8 mouse cellular contexts compared by ENCODE assay signal in genomic region chr12:3805852-3806251, GRCm38 (mm10). TPM values are rescaled to one million over a fixed set of nuclear protein-coding genes. Genes with fewer than 3 reads are reported as not detected.
DNase-seq lines count a peak whose midpoint lies in the region; ATAC-seq and TF ChIP-seq lines count a peak whose summit lies in the region.

Gene Dnmt3a (plus strand): TSS chr12:3806007.

- 0 out of 2 replicates have a peak, but pooled peaks have one; percentile 0 for ATAC-seq in forebrain, postnatal 0 days
- ATAC-seq in hindbrain, embryonic 12.5 days (ENCODE audit: low FRiP score) = peak; percentile 18
- no peak for ATAC-seq in liver, embryonic 14.5 days (ENCODE audit: insufficient read depth)

- no peak for DNase-seq in layer of hippocampus, adult 18-20 months (ENCODE audit: low spot score in 2 of 2)
- DNase-seq in layer of hippocampus, adult 11-12 months (ENCODE audit: low spot score) = no peak
- DNase-seq in adrenal gland, postnatal 10 days = no peak
- DNase-seq in forebrain, postnatal 0 days = no peak
- DNase-seq in liver, embryonic 14.5 days (ENCODE audit: low read depth in 3 of 3, low spot score in 3 of 3) = no peak
- no peak for DNase-seq in MN1 (ENCODE audit: low spot score)
- DNase-seq in kidney, postnatal 36 days = no peak

- H3K4me2 ChIP-seq in forebrain, postnatal 0 days (ENCODE audit: low read depth) = peak within 1 kb of the TSS; percentile 82
- H3K4me2 ChIP-seq in hindbrain, embryonic 12.5 days (replicated peaks) = peak within 1 kb of the TSS; percentile 75
- peak within 1 kb of the TSS; percentile 69 for H3K4me2 ChIP-seq in liver, embryonic 14.5 days (ENCODE audit: low read depth)

- H3K9ac ChIP-seq in forebrain, postnatal 0 days = peak within 1 kb of the TSS; percentile 87
- peak within 1 kb of the TSS; percentile 91 for H3K9ac ChIP-seq in hindbrain, embryonic 12.5 days
- H3K9ac ChIP-seq in liver, embryonic 14.5 days (replicated peaks) = peak within 1 kb of the TSS; percentile 27; the same call in 1 of the 2 replicates

- H3K4me3 ChIP-seq in forebrain, postnatal 0 days (ENCODE audit: low read depth, low read length) = peak within 1 kb of the TSS; percentile 93
- peak within 1 kb of the TSS; percentile 97 for H3K4me3 ChIP-seq in hindbrain, embryonic 12.5 days
- H3K4me3 ChIP-seq in liver, embryonic 14.5 days (ENCODE audit: insufficient read depth in 1 of 2, low read depth in 2 of 2, low read length in 2 of 2) = peak within 1 kb of the TSS; percentile 31 to 70

- no peaks in the 10 kb centered on the region for H3K27me3 ChIP-seq in forebrain, postnatal 0 days (ENCODE audit: insufficient read depth, low read length)
- peaks cover 11% of the 10 kb centered on the region; the same call in 1 of the 2 replicates for H3K27me3 ChIP-seq in hindbrain, embryonic 12.5 days
- peaks cover 38% of the 10 kb centered on the region for H3K27me3 ChIP-seq in liver, embryonic 14.5 days (ENCODE audit: control insufficient read depth, insufficient read depth, low read length)

- H3K36me3 ChIP-seq in forebrain, postnatal 0 days (ENCODE audit: insufficient read depth) = no peaks in the 10 kb centered on the region
- no peaks in the 10 kb centered on the region for H3K36me3 ChIP-seq in hindbrain, embryonic 12.5 days
- H3K36me3 ChIP-seq in liver, embryonic 14.5 days (replicated peaks; ENCODE audit: control insufficient read depth, insufficient read depth, low read depth) = no peaks in the 10 kb centered on the region

- no peak for TF ChIP-seq EP300 in liver, embryonic 14.5 days (IDR thresholded peaks at IDR 0.05; ENCODE audit: low read depth)

- H3K27ac ChIP-seq in forebrain, postnatal 0 days (ENCODE audit: low read depth, low read length) = peak within 1 kb of the TSS; percentile 90
- peak within 1 kb of the TSS; percentile 91 for H3K27ac ChIP-seq in hindbrain, embryonic 12.5 days
- no peak within 1 kb of the TSS for H3K27ac ChIP-seq in liver, embryonic 14.5 days

- peaks cover 19% of the 10 kb centered on the region for H3K4me1 ChIP-seq in forebrain, postnatal 0 days (ENCODE audit: insufficient read depth)
- peaks cover 31% of the 10 kb centered on the region for H3K4me1 ChIP-seq in hindbrain, embryonic 12.5 days
- peaks cover 0 to 4% of the 10 kb centered on the region in 2 experiments; a peak in 1 of 4 replicates for H3K4me1 ChIP-seq in liver, embryonic 14.5 days (replicated peaks; ENCODE audit: control insufficient read depth in 2 of 2, insufficient read depth in 2 of 2, low read length in 1 of 2)

- WGBS in forebrain, postnatal 0 days = 18% methylated on average over 4 of the region's 4 CpGs
- 23% methylated on average over 4 of the region's 4 CpGs for WGBS in hindbrain, embryonic 12.5 days
- 24% methylated on average over 4 of the region's 4 CpGs for WGBS in liver, embryonic 14.5 days (ENCODE audit: insufficient replicate concordance)

- TF ChIP-seq CTCF in forebrain, postnatal 0 days (IDR thresholded peaks at IDR 0.05; ENCODE audit: low read depth) = no peak
- TF ChIP-seq CTCF in liver, embryonic 14.5 days (IDR thresholded peaks at IDR 0.05; ENCODE audit: low read depth) = no peak

- no peaks in the 10 kb centered on the region for H3K9me3 ChIP-seq in forebrain, postnatal 0 days (ENCODE audit: low read length)
- H3K9me3 ChIP-seq in hindbrain, embryonic 12.5 days (replicated peaks) = no peaks in the 10 kb centered on the region
- no peaks in the 10 kb centered on the region for H3K9me3 ChIP-seq in liver, embryonic 14.5 days (ENCODE audit: control insufficient read depth, low read length)

RNA-seq across cellular contexts. Expression of gene Dnmt3a, which starts in this region (rescaled TPM):
- 10 to 100 TPM; 65.3 to 69.4 TPM for total RNA-seq in layer of hippocampus, adult 18-20 months (2021)
- 100 to 1,000 TPM in 1 of 2 experiments, 10 to 100 TPM in 1; 98.7 to 133 TPM for total RNA-seq in adrenal gland, postnatal 10 days (2021)
- total RNA-seq in forebrain, postnatal 0 days (2014; rRNA removed) = 54.8 and 72.8 TPM in 2 replicates
- 51.1 and 91.4 TPM in 2 replicates for polyA plus RNA-seq in forebrain, postnatal 0 days (2015; fragmentation: Nextera tagmentation; extraction: Ambion mirVana)
- polyA plus RNA-seq in hindbrain, embryonic 12.5 days (2016; fragmentation: Nextera tagmentation; extraction: Ambion mirVana) = 166 and 180 TPM in 2 replicates
- 5.2 and 5.3 TPM in 2 replicates for polyA plus RNA-seq in liver, embryonic 14.5 days (2012; rRNA removed)
- polyA plus RNA-seq in liver, embryonic 14.5 days (2014; fragmentation: Nextera tagmentation; extraction: Ambion mirVana) = 12.8 and 14.1 TPM in 2 replicates

Comparison
In these comparisons a context has a peak if more than half of its experiments do, and no peak if none do; other contexts are left out.
1. H3K9ac ChIP-seq: peak in every context shown above with its lines; median percentile 91 in hindbrain, embryonic 12.5 days; 87 in forebrain, postnatal 0 days; 27 in liver, embryonic 14.5 days.